Mouse (Mus musculus): ENCODE measurements around the gene Zfand6.

Zfand6 gene

DNA sequence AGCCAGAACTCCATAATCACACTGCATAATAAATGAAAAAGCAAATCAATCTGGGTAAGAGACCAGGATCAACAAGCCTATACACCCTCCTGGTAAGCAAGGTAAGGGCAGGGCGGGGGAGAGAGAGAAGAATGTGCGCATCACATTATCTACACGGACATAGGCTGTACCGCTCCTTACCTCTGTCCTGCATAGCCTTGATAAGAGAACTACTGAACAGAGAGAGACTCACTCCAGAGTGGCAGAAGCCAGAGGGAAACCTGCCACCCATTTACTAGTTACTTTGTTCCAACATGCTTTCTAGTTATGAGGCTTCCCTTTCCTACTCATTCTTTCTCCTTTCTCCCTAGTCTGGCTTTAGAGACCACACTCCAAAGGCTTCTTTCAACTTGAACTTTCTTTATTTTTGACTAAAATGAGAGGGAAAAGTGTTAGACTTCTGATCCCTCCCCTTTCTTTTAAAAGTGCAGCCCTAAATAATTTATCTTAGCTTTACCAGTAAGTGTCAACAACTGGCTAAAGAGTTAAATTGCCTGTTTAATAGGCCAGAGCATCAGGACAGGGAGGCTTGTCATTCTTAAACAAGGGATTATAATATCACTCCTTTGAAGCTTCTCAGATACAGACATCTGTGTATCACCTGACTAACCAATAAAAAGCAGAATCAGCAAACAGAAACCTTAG is 38.3 kb downstream of the Zfand6 start:
- no peak for DNase-seq (ENCODE audit: low read depth, low spot score)

DNA sequence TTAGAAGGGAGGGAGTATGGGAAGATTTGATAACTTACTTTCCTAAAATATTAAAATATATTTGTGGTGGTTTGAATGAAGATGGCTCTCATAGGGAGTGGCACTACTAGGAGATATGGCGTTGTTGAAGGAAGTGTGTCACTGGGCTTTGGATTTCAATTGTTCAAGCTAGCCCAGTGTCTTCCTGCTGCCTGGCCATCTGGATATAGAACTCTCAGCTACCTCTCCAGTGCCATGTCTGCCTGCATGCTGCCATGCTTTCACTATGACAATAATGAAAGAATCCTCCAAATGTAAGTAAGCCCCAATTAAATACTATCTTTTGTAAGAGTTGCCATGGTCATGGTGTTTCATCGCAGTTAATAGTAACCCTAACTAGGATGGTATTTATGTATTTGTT is 40.7 kb downstream of the Zfand6 start:
- DNase-seq (ENCODE audit: low read depth, low spot score), result no peak

DNA sequence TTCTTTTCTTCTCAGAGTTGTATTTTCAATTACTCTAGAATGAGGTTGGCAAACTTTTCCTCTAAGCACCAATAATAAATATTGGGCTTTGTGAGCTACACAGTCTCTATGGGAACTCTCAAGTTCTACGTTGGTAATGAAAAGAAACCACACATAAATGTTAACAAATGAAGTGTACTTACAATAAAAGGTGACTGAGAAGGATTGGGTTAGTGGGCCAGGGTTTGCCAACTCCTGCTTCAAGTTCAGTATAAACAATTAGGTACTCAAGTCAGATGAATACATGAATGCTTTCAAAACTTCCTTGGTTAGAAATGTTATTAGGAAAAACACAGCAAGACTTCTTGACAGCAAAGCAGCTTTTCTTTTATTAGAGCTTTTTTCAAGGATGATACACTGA is 43.5 kb downstream of the Zfand6 start:
- no peak for DNase-seq (ENCODE audit: low read depth, low spot score)

DNA sequence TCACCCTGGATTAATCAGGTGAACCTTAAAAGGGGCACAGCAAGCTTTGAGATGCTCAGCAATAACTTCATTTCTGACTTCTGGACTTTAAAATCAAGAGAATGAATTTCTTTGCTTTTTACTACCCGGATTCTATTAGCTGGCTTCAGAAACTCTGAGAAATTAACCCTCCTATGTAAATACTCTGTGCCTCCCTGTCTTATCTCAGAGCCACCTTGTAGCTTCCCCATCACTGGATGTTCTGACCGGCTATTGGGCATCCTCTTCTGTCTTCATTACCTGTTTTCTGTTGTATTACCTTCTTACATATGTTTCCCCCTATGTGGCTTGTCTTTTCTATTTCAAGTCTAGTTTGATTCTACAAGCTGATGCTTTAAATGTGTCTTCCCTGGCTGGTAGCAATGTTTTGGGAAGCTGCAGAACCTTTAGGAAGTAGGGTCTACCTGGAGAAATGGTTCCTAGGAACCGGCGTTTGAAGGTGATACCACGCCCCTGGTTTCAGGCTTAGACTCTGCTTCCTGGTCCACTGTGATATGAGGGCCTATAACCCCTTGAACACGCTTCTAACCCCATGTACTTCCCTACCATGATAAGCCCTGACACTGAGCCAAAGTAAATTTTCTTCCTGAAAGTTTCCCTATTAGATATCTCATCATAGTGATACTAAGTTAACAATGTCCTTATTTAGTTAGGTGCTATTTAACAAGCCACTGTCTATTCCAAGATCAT is 46.3 kb downstream of the Zfand6 start:
- DNase-seq (ENCODE audit: low read depth, low spot score), result no peak

DNA sequence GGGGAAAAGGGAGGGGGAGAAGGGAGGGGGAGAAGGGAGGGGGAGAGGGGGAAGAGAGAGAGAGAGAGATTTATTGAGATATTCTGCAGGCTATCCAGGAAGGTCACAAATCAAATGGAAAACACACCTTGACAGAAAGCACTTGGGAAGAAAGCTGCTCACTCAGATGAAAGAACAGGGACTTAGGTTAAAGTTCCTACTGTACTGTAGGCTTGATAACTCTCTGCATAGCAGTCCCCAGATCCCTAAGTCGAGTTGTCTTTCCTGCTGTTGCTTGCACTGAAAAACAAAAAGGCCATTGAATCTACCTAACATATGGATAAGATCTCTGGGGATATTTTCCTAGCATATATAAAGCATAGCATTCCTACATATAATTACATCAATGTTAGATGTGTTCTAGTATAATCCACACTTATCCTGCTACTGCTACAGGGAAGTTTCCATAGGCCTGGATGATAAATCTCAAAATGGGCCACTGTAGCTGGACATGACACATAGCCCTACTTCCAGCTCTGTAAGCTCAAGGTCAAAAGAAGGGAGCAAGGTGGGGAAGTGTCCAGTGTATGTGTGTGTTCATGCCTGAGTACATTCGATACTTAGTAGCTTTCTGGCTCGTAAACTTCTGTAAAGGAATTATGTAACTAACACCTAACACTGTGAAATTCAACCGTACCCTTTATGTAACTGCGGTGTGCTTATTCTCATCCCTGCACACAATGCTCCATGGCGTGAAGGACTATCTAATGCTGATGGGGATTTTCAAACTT is 47.4 kb downstream of the Zfand6 start:
- DNase-seq (ENCODE audit: low read depth, low spot score), result no peak

DNA sequence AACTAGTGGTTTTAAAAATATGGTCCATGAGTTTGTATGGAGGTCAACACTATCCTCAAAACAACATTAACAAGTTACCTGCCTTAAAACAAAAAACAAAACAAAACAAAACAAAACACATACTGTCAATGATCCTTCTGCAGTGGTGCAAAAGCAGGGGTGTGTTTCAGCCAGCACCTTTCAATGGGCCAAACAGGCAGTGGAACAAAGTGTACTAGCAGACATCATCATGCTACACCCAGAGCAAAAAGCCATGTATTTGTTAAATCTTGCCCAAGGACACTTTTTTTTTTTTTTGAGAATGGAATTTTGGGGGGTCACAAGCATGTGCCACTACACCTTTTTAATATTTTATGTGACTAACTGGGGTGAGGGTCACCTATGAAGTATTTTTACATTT is 52.8 kb downstream of the Zfand6 start:
- no peak for DNase-seq (ENCODE audit: low read depth, low spot score)

DNA sequence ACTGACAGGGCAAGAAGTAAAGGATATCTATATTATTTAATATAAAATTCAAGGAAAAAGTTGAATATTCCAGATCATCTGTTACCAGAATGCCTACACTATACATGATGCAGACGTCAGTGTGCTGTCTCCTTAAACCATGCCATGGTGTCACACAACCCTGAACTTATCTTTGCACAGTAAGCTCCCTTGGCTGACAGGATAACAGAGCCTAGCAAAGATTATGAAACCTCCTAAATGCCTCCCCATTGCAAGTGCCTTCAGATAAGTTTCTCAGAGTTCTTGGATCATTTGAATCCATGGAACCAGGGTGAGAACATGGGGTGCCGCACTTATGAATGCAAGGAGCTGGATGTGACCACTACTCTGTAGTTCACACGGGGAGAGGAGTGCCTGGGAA is 57.9 kb downstream of the Zfand6 start:
- no peak for DNase-seq (ENCODE audit: low read depth, low spot score)

DNA sequence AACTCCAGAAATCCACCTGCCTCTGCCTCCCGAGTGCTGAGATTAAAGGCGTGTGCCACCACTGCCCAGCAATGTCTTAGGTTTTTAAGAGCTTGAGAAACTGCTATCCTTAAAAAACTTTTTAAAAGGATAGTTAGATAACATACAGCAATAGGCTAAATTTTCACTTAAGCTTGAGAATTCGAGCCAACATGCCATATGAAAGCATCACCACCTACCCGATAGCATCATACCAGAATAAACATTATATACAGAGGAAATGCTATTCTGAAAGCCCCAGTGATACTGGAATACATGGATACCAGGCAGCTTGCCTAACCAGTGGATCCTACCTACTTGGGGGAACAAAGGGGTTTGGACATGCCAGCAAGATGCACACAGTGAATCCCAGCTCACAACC is 66.0 kb downstream of the Zfand6 start:
- no peak for DNase-seq (ENCODE audit: low read depth, low spot score)

DNA sequence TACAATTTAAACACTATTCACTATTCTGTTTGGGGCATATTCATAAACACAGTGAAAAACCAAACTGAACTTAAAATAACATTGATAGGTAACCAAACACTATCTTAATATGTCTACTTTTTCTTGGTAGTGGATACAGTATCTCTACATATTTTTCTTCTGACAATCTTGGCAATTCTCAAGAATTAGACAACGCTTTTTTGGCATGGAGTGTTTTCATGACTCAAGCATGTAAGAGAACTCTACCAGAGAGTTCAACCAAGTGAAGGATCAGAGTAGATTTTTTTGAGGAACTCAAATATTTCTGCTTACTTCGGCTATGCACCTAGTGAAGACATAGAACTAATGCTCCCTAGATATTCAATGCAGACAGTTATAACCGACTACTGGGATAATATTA is 68.8 kb downstream of the Zfand6 start:
- no peak for DNase-seq (ENCODE audit: low read depth, low spot score)

DNA sequence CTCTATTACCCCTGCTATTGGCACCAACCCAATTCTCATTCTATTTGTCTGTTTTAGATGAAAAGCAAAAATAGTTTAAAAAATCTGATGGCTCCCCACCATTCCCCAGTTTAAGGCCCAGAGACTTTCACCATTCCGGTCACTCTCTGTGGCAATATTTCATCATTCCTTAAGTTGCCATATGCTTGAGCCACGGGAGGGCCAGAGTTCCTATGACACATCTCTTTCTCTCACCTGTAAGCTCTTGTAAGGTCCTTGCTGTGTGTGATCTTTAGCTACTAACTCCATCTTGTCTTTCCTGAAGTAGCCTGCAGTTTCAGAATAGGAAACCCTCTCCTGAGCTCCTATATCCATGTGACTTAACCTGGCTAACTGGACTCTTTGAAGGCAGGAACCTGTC is 70.8 kb downstream of the Zfand6 start:
- DNase-seq (ENCODE audit: low read depth, low spot score), result no peak

DNA sequence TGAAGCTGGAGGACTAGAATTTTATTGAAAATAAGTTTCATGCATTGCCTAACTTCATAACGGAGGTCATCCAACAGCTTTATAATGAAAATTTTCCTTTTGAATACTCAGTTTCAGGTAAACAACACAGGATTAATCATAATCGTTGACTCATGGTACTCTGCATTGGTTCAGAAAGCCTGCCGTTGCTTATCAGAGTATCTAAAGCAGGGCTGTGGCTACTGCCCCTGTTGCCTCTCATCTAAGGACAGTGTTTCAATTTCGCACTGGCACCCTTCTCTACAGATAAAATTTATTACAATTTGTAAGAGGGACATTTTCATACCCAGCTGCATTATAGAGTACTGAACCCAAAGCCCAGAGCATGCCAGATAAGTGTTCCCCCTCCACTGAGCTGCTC is 77.3 kb downstream of the Zfand6 start:
- DNase-seq (ENCODE audit: low read depth, low spot score), result no peak

DNA sequence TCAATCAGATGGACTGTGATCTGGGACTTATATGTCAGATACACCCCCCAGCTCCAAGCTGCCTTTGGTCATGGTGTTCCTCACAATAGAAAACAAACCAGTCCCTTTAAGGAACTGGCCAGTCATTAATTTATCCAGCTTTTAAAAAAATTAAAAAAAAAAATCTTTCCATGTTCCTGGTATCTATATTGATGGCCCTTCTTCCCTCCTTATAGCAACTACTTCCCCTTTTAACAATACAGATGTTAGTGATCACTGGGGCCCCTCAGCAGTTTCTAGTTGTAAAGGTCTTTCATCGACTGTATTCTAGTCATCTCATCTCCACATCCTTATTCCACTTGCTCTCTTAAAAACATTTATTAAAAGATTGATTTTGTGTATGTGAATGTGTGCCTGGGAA is 78.2 kb downstream of the Zfand6 start:
- no peak for DNase-seq (ENCODE audit: low read depth, low spot score)

DNA sequence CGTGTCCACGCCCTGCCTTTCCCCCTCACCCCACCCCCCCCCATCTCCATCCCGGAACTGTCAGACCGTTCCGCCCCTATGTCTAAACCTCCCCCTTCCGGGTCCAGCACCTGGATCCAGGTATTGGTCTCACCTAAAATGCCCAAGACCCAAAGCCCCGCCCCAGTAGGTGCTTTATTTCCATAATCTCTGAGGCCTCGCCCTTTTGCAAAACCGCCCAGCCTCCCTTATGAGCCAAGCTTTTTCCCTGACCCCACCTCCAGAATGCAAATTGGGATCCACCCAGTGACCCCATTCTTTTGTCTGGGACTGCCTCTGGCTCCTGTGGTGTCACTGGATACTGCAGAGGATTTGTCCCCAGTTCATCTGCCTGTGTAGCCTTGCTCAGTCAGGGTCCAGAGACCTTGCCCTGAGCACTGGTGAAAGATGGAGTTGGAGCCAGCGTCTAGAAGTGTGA is 83.4 kb downstream of the Zfand6 start, which contains the start of gene Fah:
Fah (minus strand) TSS at position 430 of the 457 bp plus-strand sequence.
- DNase-seq (ENCODE audit: low read depth, low spot score), result peak; percentile 26

DNA sequence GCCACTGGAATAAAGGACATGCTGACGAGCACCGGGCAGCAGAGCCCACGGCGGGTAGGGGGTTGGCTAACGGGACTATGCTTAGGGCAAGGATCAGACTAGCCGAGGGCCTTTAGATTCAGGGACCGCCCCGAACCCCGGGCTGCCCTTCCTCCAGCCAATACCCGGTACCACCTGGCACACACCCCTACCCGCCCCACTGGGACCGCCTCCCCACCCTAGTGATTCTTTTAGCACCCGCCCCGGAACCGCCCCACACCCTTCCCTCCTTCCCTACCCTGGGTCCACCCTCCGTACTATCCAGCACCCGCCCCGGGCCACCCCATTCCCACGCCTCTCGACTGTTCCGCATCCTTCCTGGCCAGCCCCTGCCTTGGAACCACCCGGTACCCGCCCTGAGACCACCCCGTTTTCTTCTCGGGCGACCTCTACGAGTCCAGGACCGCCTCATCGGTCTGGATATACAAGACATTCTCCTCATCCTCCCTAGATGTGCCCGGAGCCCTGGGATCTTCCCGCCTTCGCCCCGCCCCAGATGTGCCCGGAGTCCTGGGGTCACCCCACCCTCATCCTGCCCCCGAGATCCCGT is 84.0 kb downstream of the Zfand6 start:
- DNase-seq (ENCODE audit: low read depth, low spot score), result peak; percentile 7

DNA sequence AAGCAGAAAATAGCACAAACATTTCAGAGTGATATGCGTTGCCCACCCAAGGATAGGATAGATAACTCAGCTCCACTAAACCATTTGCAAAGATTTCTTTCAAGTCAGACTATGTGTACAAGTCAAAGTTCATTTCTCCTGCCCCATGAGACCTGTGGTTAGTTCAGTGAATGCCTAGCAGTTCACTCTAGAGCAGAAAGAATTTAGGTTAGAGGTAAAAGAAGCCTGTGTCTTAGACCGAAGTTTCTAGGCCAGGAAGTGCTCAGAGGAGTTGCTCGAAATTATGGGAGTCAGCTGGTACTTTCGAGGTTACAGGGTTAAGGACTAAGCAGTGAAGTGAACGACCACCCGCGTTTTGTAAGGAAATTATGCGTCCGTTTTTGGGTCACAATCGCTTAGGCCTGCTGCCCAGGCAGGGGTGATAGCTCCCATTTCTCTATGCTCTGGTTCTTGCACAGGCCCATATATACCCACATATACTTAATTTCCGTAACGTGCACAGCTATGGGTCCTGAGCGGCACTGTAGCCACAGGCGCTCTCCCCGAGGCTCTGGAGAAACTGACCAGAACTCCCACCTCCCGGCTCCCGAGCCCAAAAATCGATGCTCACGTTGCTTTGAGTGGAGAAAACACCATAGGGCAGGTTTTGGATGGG is 84.6 kb downstream of the Zfand6 start:
- DNase-seq (ENCODE audit: low read depth, low spot score), result peak; percentile 4

DNA sequence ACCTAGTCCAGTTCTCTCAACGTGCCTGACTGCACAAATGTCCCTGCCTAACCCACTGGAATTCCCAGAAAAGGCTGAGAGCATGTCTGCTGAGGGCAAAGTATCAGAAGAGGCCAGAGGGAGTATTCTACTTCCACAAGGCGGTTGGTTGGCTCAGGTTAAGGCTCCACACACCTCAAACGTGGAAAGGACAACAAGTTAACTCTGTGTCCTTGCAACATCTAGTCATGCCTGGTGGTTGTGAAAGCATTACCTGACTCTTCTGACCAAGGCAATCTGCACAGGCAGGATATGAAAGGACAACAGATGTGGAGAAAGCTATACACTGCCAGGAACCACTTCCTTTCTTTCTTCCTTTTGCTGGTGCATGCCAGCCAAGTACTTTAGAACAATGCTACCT is 85.3 kb downstream of the Zfand6 start:
- no peak for DNase-seq (ENCODE audit: low read depth, low spot score)

DNA sequence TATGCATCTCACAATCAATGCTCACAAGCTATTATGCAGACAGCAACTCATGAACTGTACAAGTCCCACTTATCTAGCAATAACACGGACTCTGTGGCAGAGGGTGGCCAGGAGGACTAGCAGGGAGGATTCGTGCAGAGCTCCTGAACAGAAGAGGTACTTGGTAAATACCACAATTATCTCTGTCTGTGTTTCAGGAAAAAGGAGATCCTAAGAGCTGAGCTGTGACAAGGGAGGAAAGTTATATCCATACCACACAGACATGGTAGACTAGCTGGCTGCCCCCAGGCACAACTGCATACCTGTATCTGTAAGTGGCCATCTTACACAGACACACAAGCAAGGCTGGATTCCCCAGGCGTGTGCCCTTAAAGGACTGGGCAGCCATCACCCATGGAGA is 88.4 kb downstream of the Zfand6 start:
- DNase-seq (ENCODE audit: low read depth, low spot score), result no peak

DNA sequence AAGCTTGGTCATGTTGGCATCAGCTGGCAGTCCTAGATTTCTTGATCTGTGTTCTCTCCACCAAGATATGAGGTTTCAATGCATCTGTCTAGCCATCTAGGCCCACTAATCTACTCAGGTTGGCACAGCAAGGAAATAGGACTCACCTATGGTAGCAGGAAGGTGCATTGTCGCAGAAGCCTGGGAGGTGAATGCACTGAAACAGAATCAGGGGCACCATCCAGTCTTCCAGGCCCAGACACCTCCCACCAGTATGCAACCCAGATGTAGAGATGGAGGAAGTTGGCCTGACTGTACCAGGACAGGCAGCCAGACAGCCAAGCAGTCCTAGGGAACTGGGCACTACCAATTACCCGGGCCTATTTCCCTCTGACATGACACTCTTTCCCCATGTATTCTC is 89.1 kb downstream of the Zfand6 start:
- no peak for DNase-seq (ENCODE audit: low read depth, low spot score)

DNA sequence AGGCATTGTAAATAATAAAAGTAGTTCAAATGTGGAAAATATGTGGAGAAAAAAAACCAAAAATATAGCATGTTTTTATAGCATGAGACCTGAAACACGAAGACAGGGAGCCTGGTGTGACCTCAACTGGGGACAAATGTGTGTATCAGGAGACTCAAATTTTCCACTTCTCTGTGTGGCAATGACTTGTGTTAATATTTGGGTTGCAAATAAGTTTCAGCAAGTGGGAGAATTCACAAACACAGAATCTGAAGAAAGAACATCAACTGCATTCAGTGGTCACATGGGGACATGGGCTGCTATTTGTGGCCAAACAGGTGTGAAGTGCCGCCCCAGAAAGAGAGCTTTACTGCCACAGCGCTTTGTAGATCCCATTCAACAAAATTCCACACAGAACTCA is 93.1 kb downstream of the Zfand6 start:
- no peak for DNase-seq (ENCODE audit: low read depth, low spot score)

DNA sequence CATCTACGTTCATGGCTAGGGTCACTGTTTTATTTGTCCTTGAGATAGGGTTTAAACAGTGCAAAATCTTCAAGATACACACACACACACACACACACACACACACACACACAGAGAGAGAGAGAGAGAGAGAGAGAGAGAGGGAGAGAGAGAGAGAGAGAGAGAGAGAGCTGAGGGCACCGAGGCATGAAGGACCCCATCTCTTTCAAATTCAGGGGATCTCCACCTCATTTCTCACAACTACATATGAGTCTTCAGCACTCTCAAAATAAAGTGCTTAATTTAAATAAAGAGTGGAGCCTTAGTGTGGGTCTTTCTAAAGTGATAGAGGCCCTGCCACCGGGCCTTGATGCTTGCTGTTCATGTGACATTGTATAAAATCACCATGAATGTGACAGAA is 93.8 kb downstream of the Zfand6 start:
- no peak for DNase-seq (ENCODE audit: low read depth, low spot score)

DNA sequence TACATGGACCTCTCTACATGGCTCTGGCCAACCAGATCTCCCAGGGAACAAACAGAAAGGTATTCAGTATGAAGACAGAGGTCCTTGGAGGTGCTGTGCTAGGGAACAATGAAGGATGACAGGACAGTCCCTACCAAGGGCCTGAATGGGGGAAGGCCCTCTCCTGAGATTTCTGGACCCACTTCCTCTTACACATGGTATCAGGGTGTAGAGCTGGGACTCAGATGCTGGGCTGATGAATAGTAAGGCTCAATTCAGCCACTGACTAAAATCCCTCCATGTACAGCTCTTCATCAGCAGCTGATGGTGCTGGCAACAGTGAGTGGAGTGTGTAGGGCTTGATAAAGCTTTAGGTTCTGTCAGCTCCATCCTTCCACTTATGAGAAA is 94.8 kb downstream of the Zfand6 start:
- no peak for DNase-seq (ENCODE audit: low read depth, low spot score)
